Mouse (Mus musculus) layer of hippocampus, adult 6 months (tissue): ENCODE measurements around the gene Fblim1. TPM values are rescaled to one million over a fixed set of nuclear protein-coding genes. Genes with fewer than 3 reads are reported as not detected.

Experiments used
- long read RNA-seq, 2 experiments: library from polyadenylated mRNA; unstranded; transcript quantifications; one replicate each; pipeline ENCODE4 v2.0.0; 2019 to 2020
- polyA plus RNA-seq: library from polyadenylated mRNA; unstranded; fragments of <200 nt; fragmentation: Nextera tagmentation; gene quantifications from 2 replicates; pipeline ENCODE4 v1.2.3, GENCODE M21; 2021

The Fblim1 gene
- 0.20 and 0.40 TPM in 2 replicates for polyA plus RNA-seq
- long read RNA-seq, experiment 1, partial matches to known transcripts = 1 of 2 reads
- long read RNA-seq, experiment 1, other reads (novel, unspliced or antisense) = 1 of 2 reads
- long read RNA-seq, experiment 2, partial matches to known transcripts = 0 of 2 reads
- long read RNA-seq, experiment 2, other reads (novel, unspliced or antisense) = 0 of 2 reads

DNA sequence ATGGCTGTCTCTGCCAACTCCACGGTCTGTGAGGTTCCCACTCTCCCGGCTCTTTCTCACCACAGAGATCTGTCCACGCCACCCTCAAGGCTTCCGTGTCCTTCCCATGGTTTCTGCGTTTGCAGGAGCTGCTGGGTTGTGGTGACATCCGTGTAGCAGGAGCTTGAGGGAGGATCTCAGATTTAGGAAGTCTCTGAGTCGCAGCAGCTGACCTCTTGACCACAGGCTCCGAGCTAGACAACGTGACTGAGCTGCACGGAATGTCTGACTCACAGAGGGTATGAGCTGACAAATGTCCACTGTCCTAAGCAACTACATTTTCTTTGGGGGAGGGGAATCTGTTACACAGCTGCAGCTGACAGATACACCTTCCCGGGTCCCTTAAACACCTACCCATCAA lies at the start of gene Fblim1:
Gene Fblim1 (minus strand): TSS at position 236 of the 400 bp plus-strand sequence.

DNA sequence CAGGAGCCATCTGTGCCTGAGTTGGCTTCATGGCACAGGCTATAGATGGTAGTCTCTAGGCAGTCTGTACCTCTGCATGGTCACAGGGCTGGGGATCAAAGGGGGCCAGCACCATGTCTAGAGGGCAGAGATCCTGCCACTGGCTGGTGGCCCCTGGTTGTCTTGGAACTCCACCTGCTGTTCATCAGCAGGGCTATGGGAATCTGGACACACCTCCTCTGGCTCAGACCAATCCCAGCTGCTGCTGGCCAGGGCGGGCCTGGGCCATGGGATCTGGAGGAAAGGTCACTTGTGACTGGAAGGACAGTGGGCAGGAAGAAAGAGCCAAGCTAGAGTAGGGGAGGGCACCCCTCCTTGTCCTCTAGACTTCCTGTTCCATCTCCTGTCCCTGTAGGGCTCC lies 17.8 kb upstream of the Fblim1 start, which contains the start of gene Slc25a34:
Gene Slc25a34 (minus strand): TSS at position 156 of the 400 bp plus-strand sequence.

DNA sequence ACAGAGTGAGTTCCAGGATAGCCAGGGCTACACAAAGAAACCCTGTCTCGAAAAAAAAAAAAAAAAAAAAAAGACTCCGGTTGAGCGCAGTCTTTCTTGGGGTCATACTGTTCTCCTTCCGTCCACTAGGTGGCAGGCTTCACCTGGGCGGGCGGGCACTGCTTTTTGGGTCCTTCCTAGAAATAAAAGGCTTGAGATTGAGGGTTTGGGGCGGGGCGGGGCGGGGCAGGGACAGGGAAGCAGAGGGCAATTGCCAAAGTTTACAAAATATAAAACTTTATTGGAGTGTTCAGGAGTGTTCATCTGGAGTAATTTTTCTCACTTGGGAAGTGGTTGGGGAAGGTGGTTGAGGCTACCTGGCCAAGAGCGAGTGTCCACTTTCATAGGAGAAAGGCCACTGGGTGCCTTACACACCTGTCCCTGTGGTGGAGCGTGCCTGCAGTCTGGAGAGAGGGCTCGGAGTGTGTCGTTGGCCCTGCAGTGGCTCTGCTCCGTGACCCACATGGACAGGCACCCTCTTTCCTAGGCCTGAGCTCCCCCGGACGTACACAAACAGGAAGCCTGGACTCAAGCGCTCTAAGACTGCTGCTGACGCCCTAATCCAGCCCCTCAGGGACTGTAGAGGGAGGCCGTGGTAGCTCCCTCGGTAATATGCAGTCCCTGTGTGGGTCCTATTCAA lies 12.8 kb upstream of the Fblim1 start, which contains the start of gene Tmem82:
Gene Tmem82 (minus strand): TSS at position 69 of the 679 bp plus-strand sequence.

DNA sequence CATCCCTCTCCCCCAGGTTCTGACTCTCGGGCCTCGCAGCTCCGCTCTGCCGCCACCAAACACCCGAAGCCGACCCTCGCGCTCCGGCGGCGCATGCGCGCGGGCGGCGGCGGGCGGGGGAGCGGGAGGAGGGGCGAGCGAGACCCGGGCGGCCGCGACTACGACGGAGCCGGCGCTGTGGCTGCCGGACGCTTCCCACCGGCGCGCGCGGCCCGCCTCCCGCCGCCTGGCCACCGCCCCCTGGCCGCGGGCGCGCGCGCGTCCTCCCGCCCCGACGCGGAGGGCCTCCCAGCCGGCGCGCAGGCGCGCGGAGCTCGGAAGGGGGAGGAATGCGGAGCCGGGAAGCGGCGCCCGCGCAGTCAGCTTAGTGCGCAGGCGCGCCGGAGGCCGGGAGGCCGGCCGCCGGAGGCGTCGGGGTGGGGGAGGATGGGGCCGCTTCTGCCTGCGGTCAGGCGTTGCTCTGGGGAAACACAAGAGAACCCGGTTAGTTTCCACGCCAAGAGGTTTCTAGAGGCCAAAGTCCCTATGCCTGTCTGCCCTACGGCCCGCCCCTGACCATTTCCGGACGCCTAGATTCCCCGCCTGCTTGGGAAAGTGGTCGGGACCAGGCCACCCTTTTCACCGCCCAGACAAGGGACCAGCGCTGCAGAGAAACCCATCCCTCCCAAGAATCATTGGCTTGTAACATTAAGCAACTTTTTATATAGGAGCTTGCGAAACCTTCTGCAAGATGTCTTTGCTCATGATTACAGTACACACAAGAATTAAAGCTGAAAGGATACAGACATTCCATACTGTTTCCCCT lies 67.3 kb downstream of the Fblim1 start, which contains the start of gene Spen:
Gene Spen (minus strand): TSS at position 190 of the 805 bp plus-strand sequence.

Other genes starting within 250 kb of the Fblim1 start
- gene Fam131c, start 237.9 kb downstream of the Fblim1 start, polyA plus RNA-seq = 0.13 TPM in 2 replicates
- gene Clcnka, start 207.4 kb downstream of the Fblim1 start, polyA plus RNA-seq = 0.13 and 0.33 TPM in 2 replicates
- gene Clcnkb, start 190.1 kb downstream of the Fblim1 start, polyA plus RNA-seq = not detected in 2 replicates
- gene Hspb7, start 185.3 kb downstream of the Fblim1 start, polyA plus RNA-seq = 0.06 TPM in 1 of 2 replicates, not detected in the other
- 0.48 TPM in 1 of 2 replicates, not detected in the other for gene Srarp, start 170.0 kb downstream of the Fblim1 start, polyA plus RNA-seq
- 13.5 and 14.5 TPM in 2 replicates for gene Zbtb17, start 161.4 kb downstream of the Fblim1 start, polyA plus RNA-seq
- 2.7 and 2.9 TPM in 2 replicates for gene Spen, start 67.5 kb downstream of the Fblim1 start, polyA plus RNA-seq
- 0.18 and 0.31 TPM in 2 replicates for gene Tmem82, start 12.5 kb upstream of the Fblim1 start, polyA plus RNA-seq
- 1.9 and 2.7 TPM in 2 replicates for gene Slc25a34, start 17.7 kb upstream of the Fblim1 start, polyA plus RNA-seq
- 6.5 and 7.1 TPM in 2 replicates for gene Plekhm2, start 58.8 kb upstream of the Fblim1 start, polyA plus RNA-seq
- not detected in 2 replicates for gene Rsc1a1, start 79.5 kb upstream of the Fblim1 start, polyA plus RNA-seq
- 4.4 and 7.0 TPM in 2 replicates for gene Ddi2, start 117.3 kb upstream of the Fblim1 start, polyA plus RNA-seq
- gene Agmat, start 140.6 kb upstream of the Fblim1 start, polyA plus RNA-seq = 0.29 and 0.69 TPM in 2 replicates
- 12.0 and 12.4 TPM in 2 replicates for gene Dnajc16, start 184.8 kb upstream of the Fblim1 start, polyA plus RNA-seq
- 7.7 and 7.8 TPM in 2 replicates for gene Casp9, start 187.5 kb upstream of the Fblim1 start, polyA plus RNA-seq
- gene Cela2a, start 220.1 kb upstream of the Fblim1 start, polyA plus RNA-seq = not detected in 2 replicates
- not detected in 2 replicates for gene Ctrc, start 240.3 kb upstream of the Fblim1 start, polyA plus RNA-seq